ENCODE assay signal across 14 mouse cellular contexts in genomic region chr11:119152321-119152831, GRCm38 (mm10).
A peak's percentile ranks its signal among the peaks of the same experiment; 100 is the strongest.
DNase-seq lines count a peak whose midpoint lies in the region; ATAC-seq and TF ChIP-seq lines count a peak whose summit lies in the region.
"Had no signal": no experiment of that assay in that cellular context is flagged by ENCODE, and none has a peak within 500 bp of the region (broad histone marks: within the 10 kb centered on the region; RNA-seq: fewer than 3 reads in every experiment).

No protein-coding gene starts in this region.

- no peak for DNase-seq in heart, adult 11 months
- DNase-seq in brain, adult 2 months (ENCODE audit: low read depth, low spot score), result peak; percentile 66
- no peak for DNase-seq in stomach, postnatal 0 days (ENCODE audit: low spot score)
- no peak for DNase-seq in frontal cortex, postnatal 25 days (ENCODE audit: low spot score in 2 of 2)
- no peak for DNase-seq in urinary bladder, postnatal 25 days (ENCODE audit: low spot score)
- DNase-seq: cerebellum, postnatal 36 days; forebrain, postnatal 0 days; kidney, postnatal 10 days; right cerebral cortex, adult 18-20 months had no signal

- H3K9ac ChIP-seq in heart, embryonic 15.5 days, result no peak overlapping the region
- H3K9ac ChIP-seq in neural tube, embryonic 12.5 days, result no peak overlapping the region
- no peak overlapping the region for H3K9ac ChIP-seq in neural tube, embryonic 15.5 days (replicated peaks)
- H3K9ac ChIP-seq in stomach, postnatal 0 days (ENCODE audit: low read length), result no peak overlapping the region
- H3K9ac ChIP-seq: embryonic facial prominence, embryonic 15.5 days; forebrain, postnatal 0 days; neural tube, embryonic 13.5 days had no signal

- peak; percentile 45 for ATAC-seq in heart, embryonic 15.5 days (replicated peaks; ENCODE audit: insufficient number of reproducible peaks, insufficient read depth, low FRiP score, low read depth)
- no peak for ATAC-seq in neural tube, embryonic 12.5 days (ENCODE audit: low FRiP score, low read depth)
- no peak for ATAC-seq in neural tube, embryonic 15.5 days (ENCODE audit: low FRiP score)
- no peak for ATAC-seq in stomach, postnatal 0 days (ENCODE audit: low FRiP score, low TSS enrichment)
- ATAC-seq: forebrain, postnatal 0 days had no signal

- H3K4me1 ChIP-seq in heart, embryonic 15.5 days (replicated peaks), result peaks cover 20% of the 10 kb centered on the region
- H3K4me1 ChIP-seq in neural tube, embryonic 12.5 days, result peaks cover 43% of the 10 kb centered on the region
- peaks cover 18% of the 10 kb centered on the region for H3K4me1 ChIP-seq in neural tube, embryonic 15.5 days
- no peaks in the 10 kb centered on the region for H3K4me1 ChIP-seq in stomach, postnatal 0 days (replicated peaks; ENCODE audit: control insufficient read depth, insufficient read depth)

- no peak for TF ChIP-seq EP300 in stomach, postnatal 0 days (optimal IDR thresholded peaks at IDR 0.05)

- H3K4me3 ChIP-seq in heart, embryonic 15.5 days, result no peak overlapping the region
- no peak overlapping the region for H3K4me3 ChIP-seq in neural tube, embryonic 12.5 days
- H3K4me3 ChIP-seq in neural tube, embryonic 15.5 days (replicated peaks), result no peak overlapping the region
- no peak overlapping the region for H3K4me3 ChIP-seq in stomach, postnatal 0 days (ENCODE audit: low read depth, low read length)
- H3K4me3 ChIP-seq: embryonic facial prominence, embryonic 15.5 days; neural tube, embryonic 13.5 days had no signal

- TF ChIP-seq CTCF in stomach, postnatal 0 days (IDR thresholded peaks at IDR 0.05; ENCODE audit: low read depth), result no peak

- no peaks in the 10 kb centered on the region for H3K9me3 ChIP-seq in heart, embryonic 15.5 days (replicated peaks)
- no peaks in the 10 kb centered on the region for H3K9me3 ChIP-seq in neural tube, embryonic 12.5 days
- H3K9me3 ChIP-seq in neural tube, embryonic 15.5 days (replicated peaks), result no peaks in the 10 kb centered on the region
- H3K9me3 ChIP-seq in stomach, postnatal 0 days (ENCODE audit: control insufficient read depth, low read length), result no peaks in the 10 kb centered on the region
- H3K9me3 ChIP-seq: embryonic facial prominence, embryonic 15.5 days; neural tube, embryonic 13.5 days had no signal

- H3K36me3 ChIP-seq in heart, embryonic 15.5 days, result peaks cover 20% of the 10 kb centered on the region; the same call in 1 of the 2 replicates
- H3K36me3 ChIP-seq in neural tube, embryonic 12.5 days, result peaks cover 70% of the 10 kb centered on the region
- H3K36me3 ChIP-seq in neural tube, embryonic 15.5 days, result peaks cover 68% of the 10 kb centered on the region
- H3K36me3 ChIP-seq in stomach, postnatal 0 days (ENCODE audit: control insufficient read depth, insufficient read depth, low read length), result peaks cover 16% of the 10 kb centered on the region; the same call in 1 of the 2 replicates

- H3K4me2 ChIP-seq in heart, embryonic 15.5 days, result no peak overlapping the region
- H3K4me2 ChIP-seq in neural tube, embryonic 12.5 days (replicated peaks), result no peak overlapping the region
- no peak overlapping the region for H3K4me2 ChIP-seq in neural tube, embryonic 15.5 days
- no peak overlapping the region for H3K4me2 ChIP-seq in stomach, postnatal 0 days (replicated peaks; ENCODE audit: low read depth)
- H3K4me2 ChIP-seq: embryonic facial prominence, embryonic 15.5 days; neural tube, embryonic 13.5 days had no signal

- peak overlapping the region; percentile 43; the same call in 1 of the 2 replicates for H3K27ac ChIP-seq in heart, embryonic 15.5 days
- 0 out of 2 replicates have a peak overlapping the region, but pooled peaks have one; percentile 16 for H3K27ac ChIP-seq in neural tube, embryonic 12.5 days
- no peak overlapping the region for H3K27ac ChIP-seq in neural tube, embryonic 15.5 days (replicated peaks)
- no peak overlapping the region for H3K27ac ChIP-seq in stomach, postnatal 0 days (replicated peaks)
- H3K27ac ChIP-seq: embryonic facial prominence, embryonic 15.5 days; neural tube, embryonic 13.5 days had no signal

- WGBS in heart, embryonic 15.5 days, result 32% methylated on average over 14 of the region's 14 CpGs
- 56% methylated on average over 14 of the region's 14 CpGs for WGBS in neural tube, embryonic 12.5 days
- WGBS in neural tube, embryonic 15.5 days, result 54% methylated on average over 14 of the region's 14 CpGs
- WGBS in stomach, postnatal 0 days, result 63% methylated on average over 14 of the region's 14 CpGs

- no peaks in the 10 kb centered on the region for H3K27me3 ChIP-seq in heart, embryonic 15.5 days
- peaks cover 6% of the 10 kb centered on the region for H3K27me3 ChIP-seq in neural tube, embryonic 12.5 days (replicated peaks)
- H3K27me3 ChIP-seq in neural tube, embryonic 15.5 days (replicated peaks), result no peaks in the 10 kb centered on the region
- H3K27me3 ChIP-seq in stomach, postnatal 0 days (ENCODE audit: control insufficient read depth, insufficient read depth, low read length), result no peaks in the 10 kb centered on the region
- H3K27me3 ChIP-seq: neural tube, embryonic 13.5 days had no signal

Comparison
In these comparisons a context has a peak if more than half of its experiments do, and no peak if none do; other contexts are left out.
1. H3K27ac ChIP-seq: peak in heart, embryonic 15.5 days (single experiment) and neural tube, embryonic 12.5 days (single experiment); none in neural tube, embryonic 15.5 days (single experiment) and stomach, postnatal 0 days (single experiment).